In the genomic region with DNA sequence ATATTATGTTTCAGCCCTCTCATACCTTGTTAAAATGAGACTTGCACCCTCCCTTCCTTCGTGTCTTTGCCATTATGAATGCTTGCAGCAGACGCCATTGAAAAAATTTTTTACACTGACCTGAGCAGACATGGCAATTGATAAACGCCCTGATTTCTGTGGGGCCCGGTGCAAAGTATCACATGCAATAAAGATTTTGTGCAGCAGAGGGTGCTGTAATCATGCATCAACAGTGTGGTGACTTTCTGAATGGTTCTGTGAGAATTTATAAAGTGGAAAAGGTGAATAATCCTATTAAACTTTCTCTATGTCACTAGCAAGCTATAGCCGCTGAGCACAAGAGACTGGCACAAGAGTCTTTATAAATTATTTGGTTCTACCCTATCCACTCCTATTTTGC, we compare ENCODE assay signal across 10 mouse cellular contexts. TPM values are rescaled to one million over a fixed set of nuclear protein-coding genes. Genes with fewer than 3 reads are reported as not detected.
DNase-seq lines count a peak whose midpoint lies in the region; ATAC-seq and TF ChIP-seq lines count a peak whose summit lies in the region.
"Had no signal": no experiment of that assay in that cellular context is flagged by ENCODE, and none has a peak within 500 bp of the region (broad histone marks: within the 10 kb centered on the region; RNA-seq: fewer than 3 reads in every experiment).

No protein-coding gene starts in this region.

- no peak overlapping the region for H3K4me2 ChIP-seq in heart, postnatal 0 days (ENCODE audit: low read depth, low read length)
- H3K4me2 ChIP-seq: hindbrain, embryonic 15.5 days; neural tube, embryonic 13.5 days had no signal

- no peak overlapping the region for H3K4me3 ChIP-seq in heart, postnatal 0 days (ENCODE audit: low read depth, low read length)
- H3K4me3 ChIP-seq: hindbrain, embryonic 15.5 days; neural tube, embryonic 13.5 days had no signal

- no peaks in the 10 kb centered on the region for H3K9me3 ChIP-seq in heart, postnatal 0 days (replicated peaks; ENCODE audit: control insufficient read depth, low read length)
- H3K9me3 ChIP-seq: hindbrain, embryonic 15.5 days; neural tube, embryonic 13.5 days had no signal

- DNase-seq in heart, postnatal 0 days (ENCODE audit: low spot score), result no peak
- DNase-seq in heart, adult 9 months (ENCODE audit: low spot score in 2 of 2), result no peak
- DNase-seq in testis, postnatal 10 days (ENCODE audit: low spot score), result peak; percentile 59
- no peak for DNase-seq in testis, postnatal 14 days (ENCODE audit: low spot score)
- DNase-seq in cerebellum, adult 18-20 months, result peak; percentile 9 to 48
- peak; percentile 7 for DNase-seq in lung, postnatal 25 days (ENCODE audit: low spot score)

- TF ChIP-seq CTCF in heart, postnatal 0 days (IDR thresholded peaks at IDR 0.05; ENCODE audit: low read depth), result peak; percentile 50

- H3K9ac ChIP-seq in heart, postnatal 0 days (replicated peaks; ENCODE audit: low read depth, low read length), result no peak overlapping the region
- H3K9ac ChIP-seq: hindbrain, embryonic 15.5 days; neural tube, embryonic 13.5 days had no signal

- 19% methylated on average over 5 of the region's 5 CpGs for WGBS in heart, postnatal 0 days

- no peak for TF ChIP-seq EP300 in heart, postnatal 0 days (IDR thresholded peaks at IDR 0.05; ENCODE audit: low read depth)

- no peaks in the 10 kb centered on the region for H3K4me1 ChIP-seq in heart, postnatal 0 days (ENCODE audit: control insufficient read depth, insufficient read depth)
- H3K4me1 ChIP-seq: hindbrain, embryonic 15.5 days; neural tube, embryonic 13.5 days had no signal

- H3K27ac ChIP-seq in heart, postnatal 0 days (ENCODE audit: low read depth), result no peak overlapping the region
- H3K27ac ChIP-seq: hindbrain, embryonic 15.5 days; neural tube, embryonic 13.5 days had no signal

- no peaks in the 10 kb centered on the region for H3K27me3 ChIP-seq in heart, postnatal 0 days (ENCODE audit: control insufficient read depth, insufficient read depth, low read length)
- H3K27me3 ChIP-seq: hindbrain, embryonic 15.5 days; neural tube, embryonic 13.5 days had no signal

- no peaks in the 10 kb centered on the region for H3K36me3 ChIP-seq in heart, postnatal 0 days (replicated peaks; ENCODE audit: control insufficient read depth, insufficient read depth, low read length)
- H3K36me3 ChIP-seq: hindbrain, embryonic 15.5 days; neural tube, embryonic 13.5 days had no signal

- ATAC-seq in heart, postnatal 0 days (ENCODE audit: insufficient read depth, low read depth), result no peak
- ATAC-seq in hematopoietic stem cell, adult 5-6 weeks (replicated peaks in 1 of 2; ENCODE audit: insufficient read depth in 1 of 2, low FRiP score in 2 of 2, low TSS enrichment in 1 of 2, low read depth in 1 of 2, poor library complexity in 2 of 2, severe bottlenecking in 2 of 2), result peak; percentile 62 to 81
- ATAC-seq in erythroblast, adult 5-6 weeks (replicated peaks; ENCODE audit: low FRiP score, poor library complexity, severe bottlenecking), result no peak

RNA-seq across cellular contexts. Expression of a gene that starts 35.6 kb away (rescaled TPM):
- total RNA-seq in heart, postnatal 0 days (2014; rRNA removed; ENCODE audit: low replicate concordance), result 2.6 and 5.7 TPM in 2 replicates
- 5.2 and 5.3 TPM in 2 replicates for polyA plus RNA-seq in heart, postnatal 0 days (2015; fragmentation: Nextera tagmentation; extraction: Ambion mirVana)
- 45.2 and 50.4 TPM in 2 replicates for total RNA-seq in hematopoietic stem cell, adult 5-6 weeks (2017)
- 4.6 and 8.6 TPM in 2 replicates for total RNA-seq in erythroblast, adult 5-6 weeks (2015; ENCODE audit: low replicate concordance)
- total RNA-seq in erythroblast, adult 5-6 weeks (2017; ENCODE audit: low replicate concordance), result 4.9 and 9.4 TPM in 2 replicates

Comparison
In these comparisons a context has a peak if more than half of its experiments do, and no peak if none do; other contexts are left out.
1. DNase-seq: peak in testis, postnatal 10 days (single experiment), cerebellum, adult 18-20 months (2 of 2) and lung, postnatal 25 days (single experiment); none in heart, postnatal 0 days (single experiment), heart, adult 9 months (0 of 2) and testis, postnatal 14 days (single experiment).
2. ATAC-seq: peak in hematopoietic stem cell, adult 5-6 weeks (2 of 2); none in heart, postnatal 0 days (single experiment) and erythroblast, adult 5-6 weeks (single experiment).